Mouse (Mus musculus): ENCODE data around the gene Add3. TPM values are rescaled to one million over a fixed set of nuclear protein-coding genes. Genes with fewer than 3 reads are reported as not detected.

The Add3 gene
- polyA plus RNA-seq, 1 experiment from 2014 or later: 85.6 TPM

- no peak for ATAC-seq (replicated peaks; ENCODE audit: low FRiP score)
- Histone ChIP-seq H3K9me3 (replicated peaks) (no peaks in the 10 kb centered on the region), H3K4me3 (replicated peaks) (no peak overlapping the region), H3K9ac (no peak overlapping the region), H3K4me2 (no peak overlapping the region), H3K4me1 (peaks cover 25% of the 10 kb centered on the region), H3K36me3 (no peaks in the 10 kb centered on the region), H3K27me3 (no peaks in the 10 kb centered on the region), H3K27ac (no peak overlapping the region)
- 93% methylated on average over 3 of the region's 3 CpGs for WGBS
Measured at GRCm38 (mm10) chr19:53189736-53190135, 49.5 kb downstream of the Add3 start.

GRCm38 (mm10) chr19:53190232-53190631 lies 50.0 kb downstream of the Add3 start:
- Histone ChIP-seq H3K27ac (no peak overlapping the region), H3K4me3 (replicated peaks) (no peak overlapping the region), H3K4me1 (peaks cover 21% of the 10 kb centered on the region), H3K36me3 (no peaks in the 10 kb centered on the region), H3K4me2 (no peak overlapping the region), H3K9ac (no peak overlapping the region), H3K27me3 (no peaks in the 10 kb centered on the region), H3K9me3 (replicated peaks) (no peaks in the 10 kb centered on the region)
- no peak for ATAC-seq (replicated peaks; ENCODE audit: low FRiP score)
- 83% methylated on average over 3 of the region's 3 CpGs for WGBS

GRCm38 (mm10) chr19:53191867-53192487 lies 51.7 kb downstream of the Add3 start:
- Histone ChIP-seq H3K27me3 (no peaks in the 10 kb centered on the region), H3K9me3 (replicated peaks) (no peaks in the 10 kb centered on the region), H3K4me2 (no peak overlapping the region), H3K36me3 (no peaks in the 10 kb centered on the region), H3K27ac (no peak overlapping the region), H3K4me3 (replicated peaks) (no peak overlapping the region), H3K4me1 (peaks cover 7% of the 10 kb centered on the region; the same call in 1 of the 2 replicates), H3K9ac (no peak overlapping the region)
- 46% methylated on average over 6 of the region's 6 CpGs for WGBS
- ATAC-seq (replicated peaks; ENCODE audit: low FRiP score): 0 out of 2 replicates have a peak, but pooled peaks have one; percentile 33

- WGBS: 80% methylated on average over 2 of the region's 2 CpGs
- no peak for ATAC-seq (replicated peaks; ENCODE audit: low FRiP score)
- H3K9me3 ChIP-seq (replicated peaks): no peaks in the 10 kb centered on the region
- H3K27me3 ChIP-seq: no peaks in the 10 kb centered on the region
- no peak overlapping the region for H3K27ac ChIP-seq
- H3K9ac ChIP-seq: no peak overlapping the region
- H3K36me3 ChIP-seq: no peaks in the 10 kb centered on the region
- peaks cover 5% of the 10 kb centered on the region; the same call in 1 of the 2 replicates for H3K4me1 ChIP-seq
- H3K4me2 ChIP-seq: no peak overlapping the region
- no peak overlapping the region for H3K4me3 ChIP-seq (replicated peaks)
Measured at GRCm38 (mm10) chr19:53193190-53193589, 52.9 kb downstream of the Add3 start.

- Histone ChIP-seq H3K36me3 (no peaks in the 10 kb centered on the region), H3K4me2 (no peak overlapping the region), H3K9me3 (replicated peaks) (no peaks in the 10 kb centered on the region), H3K9ac (no peak overlapping the region), H3K27me3 (no peaks in the 10 kb centered on the region), H3K4me1 (peaks cover 5% of the 10 kb centered on the region; the same call in 1 of the 2 replicates), H3K27ac (no peak overlapping the region), H3K4me3 (replicated peaks) (no peak overlapping the region)
- no peak for ATAC-seq (replicated peaks; ENCODE audit: low FRiP score)
- WGBS: 78% methylated on average over 11 of the region's 11 CpGs
Measured at GRCm38 (mm10) chr19:53193964-53194582, 53.8 kb downstream of the Add3 start.

GRCm38 (mm10) chr19:53194751-53195520 lies 54.7 kb downstream of the Add3 start:
- H3K4me2 ChIP-seq: no peak overlapping the region
- no peak overlapping the region for H3K27ac ChIP-seq
- H3K9ac ChIP-seq: no peak overlapping the region
- no peak overlapping the region for H3K4me3 ChIP-seq (replicated peaks)
- no peaks in the 10 kb centered on the region for H3K9me3 ChIP-seq (replicated peaks)
- no peak for ATAC-seq (replicated peaks; ENCODE audit: low FRiP score)
- peaks cover 5% of the 10 kb centered on the region; the same call in 1 of the 2 replicates for H3K4me1 ChIP-seq
- H3K27me3 ChIP-seq: no peaks in the 10 kb centered on the region
- WGBS: 76% methylated on average over 9 of the region's 9 CpGs
- H3K36me3 ChIP-seq: 0 out of 2 replicates have a peak, but pooled peaks cover 6% of the 10 kb centered on the region

GRCm38 (mm10) chr19:53196961-53197360 lies 56.7 kb downstream of the Add3 start:
- Histone ChIP-seq H3K4me3 (replicated peaks) (no peak overlapping the region), H3K27me3 (no peaks in the 10 kb centered on the region), H3K27ac (no peak overlapping the region), H3K4me2 (no peak overlapping the region), H3K36me3 (0 out of 2 replicates have a peak, but pooled peaks cover 9% of the 10 kb centered on the region), H3K9me3 (replicated peaks) (no peaks in the 10 kb centered on the region), H3K4me1 (peaks cover 5% of the 10 kb centered on the region; the same call in 1 of the 2 replicates), H3K9ac (no peak overlapping the region)
- WGBS: 91% methylated on average over 10 of the region's 10 CpGs
- no peak for ATAC-seq (replicated peaks; ENCODE audit: low FRiP score)

- 72% methylated on average over 7 of the region's 7 CpGs for WGBS
- Histone ChIP-seq H3K27me3 (no peaks in the 10 kb centered on the region), H3K4me3 (replicated peaks) (no peak overlapping the region), H3K4me2 (no peak overlapping the region), H3K36me3 (0 out of 2 replicates have a peak, but pooled peaks cover 9% of the 10 kb centered on the region), H3K9ac (no peak overlapping the region), H3K4me1 (peaks cover 5% of the 10 kb centered on the region; the same call in 1 of the 2 replicates), H3K9me3 (replicated peaks) (no peaks in the 10 kb centered on the region), H3K27ac (no peak overlapping the region)
- ATAC-seq (replicated peaks; ENCODE audit: low FRiP score): no peak
Measured at GRCm38 (mm10) chr19:53197766-53198165, 57.5 kb downstream of the Add3 start.

GRCm38 (mm10) chr19:53198706-53199572 lies 58.7 kb downstream of the Add3 start:
- H3K9me3 ChIP-seq (replicated peaks): no peaks in the 10 kb centered on the region
- no peaks in the 10 kb centered on the region for H3K27me3 ChIP-seq
- no peak; the same call in 1 of the 2 replicates for ATAC-seq (replicated peaks; ENCODE audit: low FRiP score)
- H3K36me3 ChIP-seq: 0 out of 2 replicates have a peak, but pooled peaks cover 11% of the 10 kb centered on the region
- H3K4me3 ChIP-seq (replicated peaks): no peak overlapping the region
- H3K9ac ChIP-seq: no peak overlapping the region
- peaks cover 4% of the 10 kb centered on the region; the same call in 1 of the 2 replicates for H3K4me1 ChIP-seq
- 79% methylated on average over 17 of the region's 17 CpGs for WGBS
- H3K4me2 ChIP-seq: no peak overlapping the region
- H3K27ac ChIP-seq: peak overlapping the region; percentile 37; the same call in 1 of the 2 replicates

GRCm38 (mm10) chr19:53199711-53200110 lies 59.5 kb downstream of the Add3 start:
- Histone ChIP-seq H3K9me3 (replicated peaks) (no peaks in the 10 kb centered on the region), H3K9ac (no peak overlapping the region), H3K4me3 (replicated peaks) (no peak overlapping the region), H3K4me1 (no peaks in the 10 kb centered on the region), H3K4me2 (no peak overlapping the region), H3K27me3 (no peaks in the 10 kb centered on the region), H3K36me3 (0 out of 2 replicates have a peak, but pooled peaks cover 11% of the 10 kb centered on the region), H3K27ac (no peak overlapping the region)
- no peak for ATAC-seq (replicated peaks; ENCODE audit: low FRiP score)
- 94% methylated on average over 9 of the region's 9 CpGs for WGBS

- H3K9ac ChIP-seq: no peak overlapping the region
- H3K27ac ChIP-seq: no peak overlapping the region
- H3K36me3 ChIP-seq: 0 out of 2 replicates have a peak, but pooled peaks cover 11% of the 10 kb centered on the region
- no peaks in the 10 kb centered on the region for H3K4me1 ChIP-seq
- H3K4me3 ChIP-seq (replicated peaks): no peak overlapping the region
- WGBS: 88% methylated on average over 1 of the region's 1 CpGs
- H3K4me2 ChIP-seq: no peak overlapping the region
- no peaks in the 10 kb centered on the region for H3K27me3 ChIP-seq
- H3K9me3 ChIP-seq (replicated peaks): no peaks in the 10 kb centered on the region
- ATAC-seq (replicated peaks; ENCODE audit: low FRiP score): no peak
Measured at GRCm38 (mm10) chr19:53202116-53202515, 61.9 kb downstream of the Add3 start.

Measured in kidney, embryonic 15.5 days (tissue).